Mouse (Mus musculus): ENCODE measurements around the gene Bmp4.

DNA sequence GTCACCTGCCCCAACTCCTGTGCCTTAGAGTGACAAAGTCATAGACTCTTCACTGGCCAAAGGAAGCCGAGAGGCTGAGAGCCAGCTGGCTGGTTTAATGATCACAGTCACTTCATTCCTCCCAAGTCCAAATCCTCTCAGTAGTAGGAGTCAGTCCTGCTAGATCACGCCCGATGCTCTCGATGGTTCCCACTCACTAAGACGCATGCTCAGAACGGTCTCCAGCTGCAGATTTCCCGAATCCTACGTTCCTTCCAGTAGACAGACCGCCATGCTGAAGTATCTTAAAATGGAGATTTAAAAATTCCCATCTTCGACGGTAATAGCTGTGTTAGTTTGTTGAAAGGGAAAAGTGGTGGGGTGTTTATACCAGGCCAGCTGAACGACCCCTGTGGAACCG is 36.8 kb upstream of the Bmp4 start:
- TF ChIP-seq CTCF (IDR thresholded peaks at IDR 0.05; ENCODE audit: low read depth, low read length) (no peak), POLR2A (IDR thresholded peaks at IDR 0.05; ENCODE audit: borderline replicate concordance, low read depth, low read length) (no peak)

All from bone marrow macrophage, adult 2 months (primary cell).